Mouse (Mus musculus): Measurements from ENCODE around the gene Efhd1. TPM values are rescaled to one million over a fixed set of nuclear protein-coding genes. Genes with fewer than 3 reads are reported as not detected.

The Efhd1 gene
- total and polyA plus RNA-seq, 3 experiments: 0.15 TPM; not detected in 2

GRCm38 (mm10) chr1:87283410-87283960 is 19.3 kb downstream of the Efhd1 start:
- H3K36me3 ChIP-seq (ENCODE audit: control insufficient read depth in 1 of 2, insufficient read depth in 2 of 2, low read length in 2 of 2): no peaks in the 10 kb centered on the region
- no peaks in the 10 kb centered on the region for H3K9me3 ChIP-seq (replicated peaks; ENCODE audit: insufficient read depth, low read length)
- no peak overlapping the region for H3K9ac ChIP-seq (ENCODE audit: control insufficient read depth, low read depth, low read length, poor library complexity, severe bottlenecking)
- no peak overlapping the region for H3K27ac ChIP-seq (ENCODE audit: control insufficient read depth, low read depth, low read length)
- TF ChIP-seq USF2 (IDR thresholded peaks at IDR 0.05; ENCODE audit: borderline replicate concordance in 1 of 2, insufficient read depth in 1 of 2, low read depth in 1 of 2, low read length in 2 of 2) (no peak), ZMIZ1 (IDR thresholded peaks at IDR 0.05; ENCODE audit: low read depth, low read length) (no peak), KAT2A (conservative IDR thresholded peaks at IDR 0.05; ENCODE audit: low read depth, low read length) (no peak)
- H3K79me2 ChIP-seq (ENCODE audit: control insufficient read depth, insufficient read depth, low read length, poor library complexity): no peaks in the 10 kb centered on the region
- no peaks in the 10 kb centered on the region; a peak in 2 of 4 replicates for H3K27me3 ChIP-seq (ENCODE audit: control insufficient read depth in 1 of 2, insufficient read depth in 2 of 2, low read length in 2 of 2)
- DNase-seq (ENCODE audit: low read depth, low spot score): no peak
- H3K4me3 ChIP-seq (ENCODE audit: control insufficient read depth in 1 of 2, insufficient read depth in 1 of 2, low read depth in 2 of 2, low read length in 2 of 2): no peak overlapping the region
- H3K4me1 ChIP-seq (ENCODE audit: control insufficient read depth in 1 of 2, insufficient read depth in 2 of 2, low read length in 2 of 2): peaks cover 0 to 7% of the 10 kb centered on the region in 2 experiments; a peak in 1 of 4 replicates

DNA sequence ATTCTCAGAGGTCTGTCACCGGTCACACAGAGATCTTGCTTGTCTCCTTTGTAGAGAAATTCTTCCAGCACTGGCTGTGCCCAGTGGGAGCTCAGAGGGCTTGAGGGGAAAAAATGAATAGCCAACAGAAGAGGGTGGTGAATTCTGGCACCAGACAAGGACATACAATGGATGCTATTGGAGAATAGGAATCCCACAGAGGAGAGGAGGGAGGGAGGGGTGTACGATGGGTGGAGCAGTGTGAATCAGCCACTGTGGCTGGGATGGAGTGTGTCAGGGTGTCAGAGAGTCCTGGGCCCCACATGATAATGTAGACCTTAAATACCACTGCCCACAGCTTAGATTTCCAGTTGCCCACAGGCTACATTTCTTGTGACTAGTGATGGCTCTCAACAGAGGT is 22.9 kb downstream of the Efhd1 start:
- no peak overlapping the region for H3K9ac ChIP-seq (ENCODE audit: control insufficient read depth, low read depth, low read length, poor library complexity, severe bottlenecking)
- H3K9me3 ChIP-seq (replicated peaks; ENCODE audit: insufficient read depth, low read length): no peaks in the 10 kb centered on the region
- DNase-seq (ENCODE audit: low read depth, low spot score): no peak
- H3K4me3 ChIP-seq (ENCODE audit: control insufficient read depth in 1 of 2, insufficient read depth in 1 of 2, low read depth in 2 of 2, low read length in 2 of 2): no peak overlapping the region
- H3K4me1 ChIP-seq (ENCODE audit: control insufficient read depth in 1 of 2, insufficient read depth in 2 of 2, low read length in 2 of 2): peaks cover 0 to 3% of the 10 kb centered on the region in 2 experiments; a peak in 1 of 4 replicates
- no peak overlapping the region for H3K27ac ChIP-seq (ENCODE audit: control insufficient read depth, low read depth, low read length)
- H3K27me3 ChIP-seq (ENCODE audit: control insufficient read depth in 1 of 2, insufficient read depth in 2 of 2, low read length in 2 of 2): no peaks in the 10 kb centered on the region; a peak in 1 of 4 replicates
- no peaks in the 10 kb centered on the region for H3K36me3 ChIP-seq (ENCODE audit: control insufficient read depth in 1 of 2, insufficient read depth in 2 of 2, low read length in 2 of 2)
- no peaks in the 10 kb centered on the region for H3K79me2 ChIP-seq (ENCODE audit: control insufficient read depth, insufficient read depth, low read length, poor library complexity)
- TF ChIP-seq ZMIZ1 (IDR thresholded peaks at IDR 0.05; ENCODE audit: low read depth, low read length) (no peak), MAX (IDR thresholded peaks at IDR 0.05; ENCODE audit: low read length) (no peak), HCFC1 (IDR thresholded peaks at IDR 0.05; ENCODE audit: low read depth, low read length) (no peak), JUND (IDR thresholded peaks at IDR 0.05; ENCODE audit: low read depth, low read length) (no peak), UBTF (IDR thresholded peaks at IDR 0.05; ENCODE audit: borderline replicate concordance, insufficient read depth, low read depth, low read length) (no peak), CHD2 (IDR thresholded peaks at IDR 0.05; ENCODE audit: low read length) (no peak), SIN3A (IDR thresholded peaks at IDR 0.05; ENCODE audit: low read length) (no peak), NRF1 (IDR thresholded peaks at IDR 0.05; ENCODE audit: insufficient read depth, low read depth, low read length, poor library complexity, severe bottlenecking) (no peak), SMC3 (IDR thresholded peaks at IDR 0.05; ENCODE audit: low read depth, low read length) (no peak), TCF12 (IDR thresholded peaks at IDR 0.05; ENCODE audit: low read depth, low read length) (no peak), CHD1 (IDR thresholded peaks at IDR 0.05; ENCODE audit: low read depth, low read length) (no peak), RAD21 (IDR thresholded peaks at IDR 0.05; ENCODE audit: low read depth, low read length) (no peak), POLR2A (IDR thresholded peaks at IDR 0.05; ENCODE audit: control insufficient read depth in 1 of 2, insufficient read depth in 1 of 2, low read depth in 1 of 2, low read length in 2 of 2, poor library complexity in 1 of 2) (no peak), ZNF384 (IDR thresholded peaks at IDR 0.05; ENCODE audit: low read depth, low read length) (no peak), GATA1 (IDR thresholded peaks at IDR 0.05; ENCODE audit: low read depth, low read length) (no peak), POLR2AphosphoS2 (IDR thresholded peaks at IDR 0.05; ENCODE audit: low read length) (no peak), USF2 (IDR thresholded peaks at IDR 0.05; ENCODE audit: borderline replicate concordance in 1 of 2, insufficient read depth in 1 of 2, low read depth in 1 of 2, low read length in 2 of 2) (no peak), TAL1 (IDR thresholded peaks at IDR 0.05; ENCODE audit: low read length) (no peak), EP300 (IDR thresholded peaks at IDR 0.05; ENCODE audit: low read depth in 1 of 2, low read length in 2 of 2) (no peak)
